Mouse (Mus musculus) frontal cortex, adult (tissue): ENCODE measurements around the gene Det1.

Source experiments
- ATAC-seq: cut with Nextera tagmentation; 2 replicates; pipeline ENCODE4 v1.9.2; 2017; ENCODE audit warnings: mild to moderate bottlenecking, moderate library complexity, mixed read lengths; ENCODE audit not compliant: low TSS enrichment

Det1 gene

DNA sequence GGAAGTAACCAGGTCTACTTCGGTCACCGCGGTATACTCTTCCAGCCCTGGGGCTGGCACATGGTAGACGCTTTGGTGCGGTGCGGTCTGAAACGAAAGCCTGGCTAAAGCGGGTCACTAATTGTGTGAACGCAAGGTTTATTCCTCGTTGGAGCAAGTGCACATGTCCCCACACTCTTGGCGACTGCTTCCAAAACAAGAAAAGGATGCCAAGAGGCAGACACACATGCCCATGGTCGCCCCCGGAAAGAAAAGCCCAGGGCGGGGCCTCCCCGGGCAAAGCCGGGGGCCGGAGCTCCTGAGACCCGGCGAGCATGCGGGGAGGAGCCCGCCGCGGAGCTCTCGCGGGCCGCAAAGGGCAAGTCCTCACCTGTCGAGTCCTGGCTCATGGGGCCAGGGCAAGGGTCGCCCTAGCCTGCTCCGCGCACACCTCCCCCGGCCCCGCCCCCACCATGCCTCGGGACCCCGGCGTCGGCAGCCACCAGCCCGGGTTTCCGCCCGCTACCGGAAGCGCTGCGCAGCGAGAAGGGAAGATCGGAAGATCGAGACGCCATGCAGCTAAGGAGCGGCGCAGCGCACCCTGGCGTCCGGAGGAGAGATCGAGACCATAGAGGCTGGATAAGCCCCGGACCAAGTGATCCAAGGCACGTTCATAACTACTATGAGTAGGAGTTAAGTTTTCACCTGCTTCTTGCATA lies at the start of gene Det1:
TSS of gene Det1 (minus strand) at position 527 of the 698 bp plus-strand sequence.
- peak; percentile 99 for ATAC-seq

DNA sequence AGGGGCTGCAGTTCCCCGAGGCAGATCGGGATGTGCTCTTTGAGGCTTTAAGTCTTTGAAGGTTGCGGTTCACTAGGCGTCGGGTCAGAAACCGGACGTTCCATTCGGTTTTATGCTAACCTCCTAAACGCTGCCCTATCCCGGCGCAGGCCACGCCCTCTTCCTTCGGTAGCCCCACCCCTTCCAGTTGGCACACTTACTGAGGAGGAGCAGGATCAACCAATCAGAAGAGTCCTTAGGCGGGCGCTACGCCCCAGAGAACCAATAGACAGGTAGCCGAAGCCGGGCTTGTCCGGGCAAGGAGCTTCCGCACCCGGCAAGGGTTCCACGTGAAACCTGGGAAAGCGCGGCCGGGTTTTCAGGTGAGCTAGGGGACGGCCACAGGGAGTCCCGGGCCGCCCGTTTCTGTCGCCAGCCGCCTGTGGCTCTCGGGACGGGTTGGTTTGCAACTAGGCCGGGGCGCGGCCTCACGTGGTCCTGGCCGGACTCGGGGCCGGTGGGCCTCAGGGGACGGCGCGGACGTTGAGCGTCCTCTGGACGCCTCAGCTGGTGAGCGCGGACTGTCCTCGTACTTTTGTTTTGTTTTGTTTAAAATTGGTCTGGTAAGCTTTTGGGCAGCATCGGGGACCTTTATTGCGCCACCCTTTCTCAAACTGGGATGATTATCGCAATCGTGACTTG lies 48.7 kb upstream of the Det1 start, which contains the start of gene Aen:
TSS of gene Aen (plus strand) at position 202 of the 681 bp plus-strand sequence.
- ATAC-seq: peak; percentile 100

DNA sequence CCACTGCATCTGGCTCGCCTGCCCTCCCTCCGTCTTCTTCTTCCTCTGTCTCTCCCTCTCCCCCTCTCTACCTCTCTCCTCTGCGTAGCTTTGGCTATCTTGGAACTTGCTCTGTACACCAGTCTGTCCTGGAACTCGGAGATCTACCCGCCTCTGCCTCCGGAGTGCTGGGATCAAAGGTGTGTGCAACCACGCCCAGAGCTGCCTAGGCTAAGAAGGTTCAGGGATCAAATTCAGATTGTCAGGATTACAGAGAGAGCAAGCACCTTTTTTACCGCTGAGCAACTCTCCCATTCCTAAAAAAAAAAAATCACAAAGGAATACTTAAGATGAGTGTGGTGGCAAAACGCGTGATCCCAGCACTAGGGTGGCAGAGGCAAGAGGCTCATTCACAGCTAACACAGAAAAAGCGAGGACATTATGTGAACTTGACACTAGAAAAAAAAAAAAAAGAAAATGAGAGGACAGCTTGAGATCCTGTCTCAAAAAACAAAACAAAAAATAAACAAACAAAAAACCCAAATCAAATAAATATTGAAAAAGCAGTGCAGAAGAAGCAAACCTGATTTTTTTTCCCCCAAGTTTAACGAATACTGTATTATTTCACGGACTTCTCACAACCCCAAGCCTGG lies 48.1 kb upstream of the Det1 start:
- ATAC-seq: no peak

DNA sequence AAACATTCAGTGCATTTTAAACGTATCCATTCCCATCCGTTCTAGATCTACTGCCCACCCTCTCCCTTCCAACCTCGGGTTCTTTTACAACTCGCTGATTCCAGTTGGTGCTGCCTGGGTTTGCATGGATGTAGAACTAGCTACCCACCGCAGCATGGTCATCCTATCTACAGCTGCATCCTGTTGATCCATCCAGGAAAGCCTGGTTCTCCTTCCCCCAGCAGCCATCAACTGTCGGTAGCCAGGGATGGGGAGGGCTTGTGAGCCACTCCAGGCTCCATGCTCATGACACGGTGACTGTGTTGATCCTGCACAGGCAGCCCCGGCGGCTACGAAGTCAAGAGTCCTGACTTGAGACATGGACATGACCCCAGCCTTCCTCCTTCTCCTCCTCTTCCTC lies 46.9 kb upstream of the Det1 start:
- no peak for ATAC-seq

DNA sequence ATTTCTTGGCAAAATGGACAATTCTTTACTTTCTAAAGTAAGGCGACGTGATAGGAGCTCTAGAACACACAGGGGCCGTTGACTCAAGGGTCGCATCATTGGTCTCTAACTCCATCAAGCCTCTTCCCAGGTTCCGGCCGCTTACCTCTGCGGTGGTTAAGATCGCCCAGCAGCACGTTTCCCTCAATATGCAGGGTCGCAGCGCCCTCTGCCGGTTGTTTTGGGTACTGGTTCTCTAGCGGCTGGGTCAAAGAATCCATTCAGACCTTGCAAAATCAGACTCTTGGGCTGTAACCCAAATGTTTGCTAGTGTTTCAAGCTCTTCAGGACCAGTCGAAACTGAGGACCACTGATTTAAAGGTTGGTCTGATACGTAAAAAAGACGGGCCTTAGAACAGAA lies 43.6 kb upstream of the Det1 start:
- peak; percentile 69 for ATAC-seq

DNA sequence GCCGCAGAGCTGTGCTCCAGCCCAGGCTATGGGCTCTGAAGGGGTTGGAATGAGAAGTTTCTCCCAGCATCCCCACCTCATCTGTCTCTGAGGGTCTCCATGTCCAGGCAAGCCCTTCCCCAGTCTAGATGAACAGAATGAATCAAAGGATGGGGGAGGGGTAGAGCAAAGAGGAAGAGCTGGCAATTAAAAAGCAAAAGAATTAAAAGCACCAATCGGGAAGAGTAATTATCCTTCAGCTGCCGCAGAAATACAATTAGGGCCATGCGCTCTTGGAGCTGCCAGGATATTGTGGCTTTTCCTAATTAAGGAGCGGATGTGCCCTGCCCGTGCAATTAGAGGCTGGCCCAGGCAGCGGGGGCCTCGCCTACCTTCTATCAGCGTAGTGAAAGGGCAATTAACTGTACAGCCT lies 40.4 kb upstream of the Det1 start:
- ATAC-seq: no peak

DNA sequence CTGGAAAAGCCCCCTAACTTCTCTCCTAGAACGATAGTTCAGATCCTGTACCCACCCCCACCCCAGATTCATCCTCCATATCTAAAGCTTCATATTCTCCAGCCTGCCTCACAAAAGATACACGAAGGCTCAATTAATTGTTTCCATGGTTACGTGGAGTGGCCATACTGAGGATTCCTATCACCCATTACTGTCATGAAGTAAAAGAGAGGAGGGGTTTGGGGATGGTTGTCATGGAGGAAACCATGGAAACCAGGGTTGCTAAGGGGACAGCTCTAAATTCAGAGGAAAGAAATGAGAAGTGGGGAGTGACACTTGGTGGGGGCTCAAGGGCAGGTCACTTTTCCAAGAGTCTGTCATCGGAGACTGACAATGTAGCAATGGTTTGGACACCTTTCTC lies 39.4 kb upstream of the Det1 start:
- no peak for ATAC-seq

DNA sequence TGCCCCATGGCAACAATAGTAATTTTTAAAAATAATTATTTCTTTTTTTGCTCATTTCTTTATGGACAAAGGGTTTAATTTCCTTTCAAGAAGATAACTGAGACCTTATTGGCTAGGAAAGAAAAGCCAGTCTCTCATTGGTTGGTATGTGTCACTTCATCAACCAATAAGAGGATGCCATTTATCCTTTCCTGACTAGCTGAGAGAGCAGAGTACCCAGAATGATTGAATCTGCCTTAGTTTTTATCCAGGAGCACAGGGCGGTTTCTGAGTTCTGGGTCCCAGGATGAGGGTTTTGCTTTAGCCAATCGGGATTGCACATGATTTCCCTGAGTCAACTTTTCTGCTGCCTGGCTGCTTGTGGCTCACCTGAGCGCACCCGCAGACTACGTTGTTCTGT lies 38.3 kb upstream of the Det1 start:
- ATAC-seq: no peak

DNA sequence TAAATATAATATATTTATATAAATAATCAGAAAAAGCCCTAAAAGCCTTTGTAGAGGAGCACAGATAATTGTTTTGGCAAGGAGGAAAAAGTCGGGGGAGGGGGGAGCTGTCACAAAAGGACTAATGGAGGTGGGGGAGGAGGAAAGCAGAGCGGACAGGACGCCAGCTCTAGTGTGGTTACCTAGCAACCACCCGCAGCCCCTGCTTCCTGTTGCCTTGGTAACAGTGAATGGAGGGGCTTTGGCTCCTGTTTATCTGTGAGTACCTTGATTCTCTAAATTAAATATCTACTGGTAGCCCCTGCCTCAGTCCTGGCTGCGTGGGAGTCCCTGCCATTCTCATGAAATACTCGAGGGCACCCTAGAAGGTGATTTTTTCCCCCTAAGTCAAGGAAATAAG lies 37.1 kb upstream of the Det1 start:
- ATAC-seq: no peak

DNA sequence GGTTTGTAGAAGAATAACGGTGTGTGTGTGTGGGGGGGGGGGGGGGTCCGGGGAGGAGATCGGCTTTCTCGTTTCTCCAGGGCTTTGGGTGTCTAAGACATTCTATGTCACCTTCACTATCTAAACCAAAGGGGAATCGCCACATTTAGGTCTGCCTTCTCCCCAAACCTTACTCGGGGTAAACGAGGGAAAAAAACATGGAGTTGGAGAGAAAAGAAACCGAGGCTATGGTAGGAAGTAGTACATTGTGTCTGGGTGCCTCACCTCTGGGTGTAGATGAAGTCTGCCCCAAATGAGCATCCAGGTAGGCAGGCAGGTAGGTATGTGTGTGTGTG lies 36.6 kb upstream of the Det1 start:
- ATAC-seq: no peak

DNA sequence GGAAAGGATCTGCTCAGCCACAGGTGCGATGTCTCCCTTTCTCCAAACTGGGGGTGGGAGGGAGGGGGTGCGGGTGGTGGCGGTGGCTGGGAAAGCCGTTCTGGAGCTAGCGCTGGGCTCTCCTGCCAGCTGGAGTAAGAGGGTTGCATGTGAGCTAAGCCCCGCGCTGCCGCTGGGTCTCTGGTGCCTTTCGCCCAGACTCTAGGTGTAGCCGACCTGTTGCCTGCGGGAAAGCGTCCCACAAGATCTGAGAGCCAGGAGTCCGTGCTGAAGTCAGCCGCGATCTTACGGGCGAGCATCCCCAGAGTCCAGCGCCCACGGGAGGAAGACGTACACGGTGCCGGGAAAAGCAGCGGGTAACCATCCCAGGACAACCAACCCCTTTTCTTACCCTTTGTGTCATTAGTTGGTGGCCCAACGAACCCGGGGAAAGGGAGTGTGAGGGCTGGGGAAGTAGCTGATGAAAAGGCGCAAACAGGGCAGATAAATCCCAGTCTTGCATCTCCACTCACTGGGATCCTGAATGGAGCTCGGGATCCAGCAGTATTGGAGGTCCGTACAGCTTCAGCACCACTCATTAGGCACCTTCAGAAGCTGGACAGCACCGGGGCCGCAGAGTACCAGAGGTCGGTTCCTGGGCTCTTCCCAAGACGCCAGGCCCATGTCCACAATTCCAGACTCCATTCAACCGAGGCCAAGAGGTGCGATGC lies 36.1 kb upstream of the Det1 start:
- no peak for ATAC-seq

DNA sequence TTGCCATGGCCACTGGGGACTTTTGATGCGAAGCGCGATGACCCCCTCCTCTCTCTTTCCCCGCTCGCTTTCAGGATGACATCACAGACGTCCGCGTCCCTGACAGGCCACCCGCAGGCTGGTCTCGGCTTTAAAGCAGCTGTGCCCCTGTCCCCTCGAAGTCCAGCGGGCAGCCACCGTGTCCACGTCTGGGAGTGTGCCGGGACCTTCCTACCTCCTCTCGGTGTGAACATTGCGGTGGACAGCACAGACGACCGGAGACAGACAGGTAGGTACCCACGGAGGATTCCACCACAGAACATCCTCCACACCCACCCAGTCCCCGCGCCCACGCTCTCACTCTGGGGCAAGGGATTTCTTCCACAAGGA lies 35.4 kb upstream of the Det1 start:
- no peak; the same call in 1 of the 2 replicates for ATAC-seq

DNA sequence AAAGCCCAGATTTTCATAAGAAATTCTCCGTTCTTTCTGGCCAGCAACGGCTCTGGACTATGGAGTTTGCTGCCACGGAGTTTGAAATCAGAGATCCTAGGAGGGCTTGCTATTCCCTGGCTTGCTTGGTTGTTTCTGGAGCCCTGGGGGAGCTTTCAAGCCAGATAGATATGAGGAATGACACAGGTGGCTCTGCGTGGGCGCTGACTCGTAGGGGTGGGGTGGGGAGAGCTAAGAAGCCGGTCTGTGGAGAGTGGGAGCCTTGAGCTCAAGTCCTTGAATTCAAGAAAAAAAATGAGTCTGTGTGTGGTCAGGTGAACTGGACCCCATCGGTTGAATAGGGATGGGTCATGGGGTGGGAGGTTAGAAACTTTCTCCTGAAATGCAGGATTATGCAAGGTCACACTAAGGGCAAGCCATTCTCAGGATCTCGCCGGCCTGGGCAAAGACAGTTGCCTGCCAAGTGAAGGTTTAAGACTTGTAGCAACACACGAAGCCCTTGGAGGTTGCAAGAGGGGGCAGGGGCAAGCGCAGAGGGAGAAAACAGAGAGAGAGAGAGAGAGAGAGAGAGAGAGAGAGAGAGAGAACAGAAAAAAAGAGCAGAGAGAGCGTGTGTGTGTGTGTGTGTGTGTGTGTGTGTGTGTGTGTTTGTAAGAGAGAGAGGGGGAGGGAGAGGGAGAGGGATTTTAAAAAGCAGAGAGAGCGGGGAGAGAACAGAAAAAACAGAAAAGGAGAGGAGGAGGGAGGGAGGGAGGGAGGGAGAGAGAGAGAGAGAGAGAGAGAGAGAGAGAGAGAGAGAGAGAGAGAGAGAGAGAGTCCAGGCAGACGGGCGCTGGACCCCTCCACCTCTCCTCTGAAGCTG lies 34.8 kb upstream of the Det1 start:
- no peak for ATAC-seq

DNA sequence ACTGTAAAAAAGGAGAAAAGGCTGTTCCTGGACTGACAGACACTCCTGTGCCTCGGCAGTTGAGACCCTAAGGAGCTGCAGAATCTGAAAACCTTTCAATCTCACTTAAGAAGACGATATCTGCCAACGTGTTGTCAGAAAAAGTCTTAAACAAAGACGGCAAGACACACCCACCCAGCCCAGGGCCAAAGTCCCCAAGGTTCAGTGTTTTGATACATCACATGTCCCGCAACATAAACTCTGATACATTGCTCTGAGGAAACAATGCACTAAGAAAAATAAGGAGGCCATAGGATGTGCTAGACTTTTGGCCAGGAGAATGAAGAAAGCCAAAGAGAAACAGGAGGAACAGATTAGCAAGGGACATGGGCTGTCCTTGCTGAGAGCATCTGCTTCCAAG lies 25.8 kb upstream of the Det1 start:
- ATAC-seq: no peak

DNA sequence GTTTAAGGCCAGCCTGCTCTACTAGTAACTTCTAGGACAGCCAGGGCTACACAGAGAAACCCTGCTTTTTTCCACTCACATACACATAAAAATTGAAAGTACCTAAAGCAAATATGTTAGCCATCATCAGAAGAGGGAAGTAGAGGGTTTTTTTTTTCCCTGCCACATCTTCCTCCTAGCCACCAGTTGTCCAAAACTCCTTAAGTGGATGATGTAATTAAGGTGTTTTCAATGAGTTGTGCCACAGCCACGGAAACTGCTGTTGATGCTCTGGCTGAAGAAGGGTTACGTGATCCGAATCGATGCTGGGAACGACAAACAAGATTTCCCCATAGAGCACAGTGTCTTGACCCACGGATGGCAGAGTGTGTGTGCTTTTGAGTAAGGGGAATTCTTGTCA lies 25.3 kb upstream of the Det1 start:
- no peak for ATAC-seq

DNA sequence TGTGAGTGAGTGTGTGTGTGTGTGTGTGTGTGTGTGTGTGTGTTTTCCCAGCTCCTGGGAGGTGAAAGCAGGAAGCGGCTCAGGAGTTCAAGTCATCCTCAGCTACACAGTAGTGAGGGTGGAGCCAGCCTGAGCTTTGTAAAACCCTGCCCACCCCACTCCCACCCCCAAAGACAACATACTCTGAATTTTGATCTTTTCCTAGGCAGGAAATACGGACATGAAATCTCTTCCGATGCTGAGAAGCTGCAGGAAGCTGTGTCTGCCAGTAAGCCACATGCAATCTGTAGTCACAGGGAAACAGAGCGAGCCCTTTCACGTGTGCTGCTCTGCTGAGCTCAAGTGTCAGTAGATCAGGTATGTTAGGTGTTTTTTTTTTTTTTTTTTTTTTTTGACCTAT lies 21.7 kb upstream of the Det1 start:
- no peak for ATAC-seq

DNA sequence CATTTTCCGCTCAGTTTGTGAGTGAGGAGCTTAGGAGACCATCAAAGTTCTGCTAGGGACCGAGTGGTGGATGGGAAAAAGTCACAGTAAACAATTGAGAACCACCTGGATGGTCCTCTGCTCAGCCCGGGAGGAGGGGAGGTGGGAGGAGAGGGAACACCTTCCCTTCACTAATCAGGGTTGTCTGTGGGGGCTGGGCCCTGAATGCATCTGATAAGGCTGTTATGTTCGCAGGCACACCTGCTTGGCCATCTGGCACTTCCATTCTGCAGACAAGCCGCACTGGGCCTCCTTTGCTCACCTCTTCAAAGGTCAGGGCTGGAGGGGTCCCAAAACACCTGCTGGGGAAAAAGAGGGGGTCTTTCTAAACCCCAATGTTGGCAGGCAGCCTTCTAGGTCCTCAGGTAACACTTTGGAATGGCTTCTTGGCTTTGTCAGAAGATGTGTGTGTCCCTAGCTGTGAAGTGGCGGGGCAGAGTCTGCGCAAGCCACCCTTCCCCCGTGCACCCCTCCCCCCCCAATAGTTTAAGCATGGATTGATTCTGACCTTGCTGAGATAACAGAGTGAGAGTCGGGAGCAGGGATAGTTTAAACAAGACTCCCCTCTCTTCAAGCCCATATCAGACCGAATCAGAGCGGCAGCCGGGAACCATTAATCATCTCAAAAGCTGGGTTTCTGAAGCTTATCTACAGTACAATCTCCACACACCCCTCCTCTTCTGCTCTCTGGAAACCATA lies 18.3 kb upstream of the Det1 start:
- no peak for ATAC-seq

DNA sequence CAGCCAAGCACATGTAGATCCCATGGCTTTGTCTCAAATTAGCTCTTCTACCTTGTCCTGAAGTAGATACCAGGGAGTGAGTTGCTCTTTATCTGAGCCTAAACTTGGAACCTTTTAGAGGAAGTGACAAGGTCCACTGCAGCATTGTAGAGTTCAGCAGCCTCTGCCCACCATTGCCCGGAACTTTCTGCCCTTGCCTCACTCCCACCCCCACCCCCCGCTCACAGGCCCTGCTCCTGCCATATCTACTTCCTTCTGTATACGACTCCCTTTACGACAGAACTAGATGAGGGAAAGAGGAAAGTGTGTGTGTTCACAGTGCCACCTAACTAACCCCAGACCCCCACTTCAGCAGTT lies 17.4 kb upstream of the Det1 start:
- no peak for ATAC-seq

DNA sequence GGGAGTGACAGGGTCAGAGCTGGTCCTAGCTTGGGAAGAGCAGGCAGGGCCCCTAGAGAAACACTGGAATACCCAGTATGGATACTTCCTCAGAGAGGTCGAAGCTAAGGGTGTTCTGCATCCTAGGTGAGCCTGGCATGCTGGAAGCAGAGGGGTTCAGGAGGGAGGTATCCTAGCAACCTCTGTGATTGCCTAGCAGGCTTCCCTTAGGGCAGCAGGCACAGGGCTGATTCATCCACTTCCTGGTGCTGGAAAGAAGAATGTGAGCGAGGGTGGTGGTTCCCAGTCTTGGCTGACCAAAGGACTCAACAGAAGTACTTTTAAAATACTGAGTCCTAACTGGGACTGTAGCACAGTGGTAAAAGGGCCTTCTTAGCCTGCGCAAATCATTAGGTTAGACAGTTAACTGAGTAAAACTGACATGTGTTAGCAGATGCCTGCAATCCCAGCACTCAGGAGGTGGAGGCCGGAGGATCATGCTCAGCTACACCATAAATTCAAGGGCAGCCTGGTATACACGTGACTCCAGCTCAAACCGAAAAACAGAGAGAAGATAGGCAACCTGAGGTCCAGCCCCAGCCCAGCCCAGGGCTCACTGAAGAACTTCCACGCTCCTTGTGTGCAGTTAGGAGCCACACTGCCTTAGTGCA lies 16.9 kb upstream of the Det1 start:
- no peak for ATAC-seq

DNA sequence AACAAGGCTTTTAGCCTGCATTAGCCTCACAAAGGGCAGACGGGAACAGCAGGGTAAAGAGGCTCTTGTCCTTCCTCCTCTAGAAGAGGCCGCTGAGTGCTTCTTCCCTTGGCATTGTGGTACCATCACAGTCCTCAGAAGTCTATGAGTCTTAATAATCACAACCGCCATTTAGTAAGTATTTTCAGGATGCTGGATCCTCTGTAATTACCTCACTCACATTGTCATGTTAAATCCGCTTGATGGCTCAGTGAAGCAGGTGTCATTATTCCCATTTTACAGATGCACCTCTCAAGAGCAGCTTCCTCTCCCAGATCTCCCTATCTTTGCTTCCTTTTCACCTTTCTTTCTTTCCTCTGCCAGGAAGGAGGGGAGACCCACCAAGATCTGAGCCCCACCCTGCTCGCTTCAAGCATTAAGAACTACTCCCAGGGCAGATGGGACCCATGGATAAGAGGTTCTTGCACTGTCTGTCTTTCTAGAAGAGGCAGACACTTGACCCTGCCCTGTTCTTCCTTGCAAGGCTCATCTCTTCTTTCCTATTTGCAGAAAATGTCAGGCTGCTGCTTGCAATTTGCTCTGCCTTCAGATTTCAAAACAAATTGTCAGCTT lies 8.1 kb upstream of the Det1 start:
- ATAC-seq: no peak
